Mouse (Mus musculus): ENCODE data around the gene Pnma5. TPM values are rescaled to one million over a fixed set of nuclear protein-coding genes. Genes with fewer than 3 reads are reported as not detected.

Gene Pnma5
- polyA plus RNA-seq, 1 experiment, result not detected

GRCm38 (mm10) chrX:72995542-72995941 lies 41.4 kb downstream of the Pnma5 start:
- 25% methylated on average over 3 of the region's 3 CpGs for WGBS
- TF ChIP-seq CTCF (IDR thresholded peaks at IDR 0.05; ENCODE audit: extremely low read depth, insufficient read length, insufficient replicate concordance, low read depth, low read length), result no peak
- no peak for TF ChIP-seq POLR2A (IDR thresholded peaks at IDR 0.05; ENCODE audit: low read depth, low read length)
- peak overlapping the region; percentile 49 for H3K27ac ChIP-seq (ENCODE audit: insufficient read depth, low read depth, low read length)
- H3K27me3 ChIP-seq (ENCODE audit: control insufficient read depth, insufficient read depth, low read length), result no peaks in the 10 kb centered on the region
- H3K4me1 ChIP-seq (ENCODE audit: control insufficient read depth, insufficient read depth, insufficient read length, low read length), result peaks cover 8% of the 10 kb centered on the region; the same call in 1 of the 2 replicates
- no peaks in the 10 kb centered on the region for H3K36me3 ChIP-seq (ENCODE audit: control insufficient read depth, insufficient read depth, low read length)
- H3K4me3 ChIP-seq (ENCODE audit: low read depth, low read length), result no peak overlapping the region

GRCm38 (mm10) chrX:72992291-72992919 lies 44.5 kb downstream of the Pnma5 start:
- WGBS, result 51% methylated on average over 5 of the region's 5 CpGs
- TF ChIP-seq CTCF (IDR thresholded peaks at IDR 0.05; ENCODE audit: extremely low read depth, insufficient read length, insufficient replicate concordance, low read depth, low read length) (peak; percentile 35; the same call in 1 of the 2 replicates), POLR2A (IDR thresholded peaks at IDR 0.05; ENCODE audit: low read depth, low read length) (no peak)
- Histone ChIP-seq H3K4me1 (ENCODE audit: control insufficient read depth, insufficient read depth, insufficient read length, low read length) (peaks cover 2% of the 10 kb centered on the region; the same call in 1 of the 2 replicates), H3K4me3 (ENCODE audit: low read depth, low read length) (no peak overlapping the region), H3K27me3 (ENCODE audit: control insufficient read depth, insufficient read depth, low read length) (no peaks in the 10 kb centered on the region), H3K36me3 (ENCODE audit: control insufficient read depth, insufficient read depth, low read length) (no peaks in the 10 kb centered on the region), H3K27ac (ENCODE audit: insufficient read depth, low read depth, low read length) (no peak overlapping the region)

GRCm38 (mm10) chrX:72990581-72990980 lies 46.3 kb downstream of the Pnma5 start:
- Histone ChIP-seq H3K4me1 (ENCODE audit: control insufficient read depth, insufficient read depth, insufficient read length, low read length) (no peaks in the 10 kb centered on the region; the same call in 1 of the 2 replicates), H3K27me3 (ENCODE audit: control insufficient read depth, insufficient read depth, low read length) (no peaks in the 10 kb centered on the region), H3K4me3 (ENCODE audit: low read depth, low read length) (no peak overlapping the region), H3K27ac (ENCODE audit: insufficient read depth, low read depth, low read length) (no peak overlapping the region), H3K36me3 (ENCODE audit: control insufficient read depth, insufficient read depth, low read length) (no peaks in the 10 kb centered on the region)
- TF ChIP-seq POLR2A (IDR thresholded peaks at IDR 0.05; ENCODE audit: low read depth, low read length) (no peak), CTCF (IDR thresholded peaks at IDR 0.05; ENCODE audit: extremely low read depth, insufficient read length, insufficient replicate concordance, low read depth, low read length) (no peak)
- WGBS, result 71% methylated on average over 3 of the region's 3 CpGs

GRCm38 (mm10) chrX:72988431-72988830 lies 48.5 kb downstream of the Pnma5 start:
- Histone ChIP-seq H3K27ac (ENCODE audit: insufficient read depth, low read depth, low read length) (no peak overlapping the region), H3K27me3 (ENCODE audit: control insufficient read depth, insufficient read depth, low read length) (no peaks in the 10 kb centered on the region), H3K4me3 (ENCODE audit: low read depth, low read length) (no peak overlapping the region), H3K36me3 (ENCODE audit: control insufficient read depth, insufficient read depth, low read length) (no peaks in the 10 kb centered on the region), H3K4me1 (ENCODE audit: control insufficient read depth, insufficient read depth, insufficient read length, low read length) (no peaks in the 10 kb centered on the region)
- 87% methylated on average over 3 of the region's 3 CpGs for WGBS
- TF ChIP-seq POLR2A (IDR thresholded peaks at IDR 0.05; ENCODE audit: low read depth, low read length) (no peak), CTCF (IDR thresholded peaks at IDR 0.05; ENCODE audit: extremely low read depth, insufficient read length, insufficient replicate concordance, low read depth, low read length) (no peak)

GRCm38 (mm10) chrX:72987520-72987905 lies 49.4 kb downstream of the Pnma5 start:
- WGBS, result 20% methylated on average over 14 of the region's 14 CpGs
- Histone ChIP-seq H3K36me3 (ENCODE audit: control insufficient read depth, insufficient read depth, low read length) (no peaks in the 10 kb centered on the region), H3K4me1 (ENCODE audit: control insufficient read depth, insufficient read depth, insufficient read length, low read length) (no peaks in the 10 kb centered on the region), H3K4me3 (ENCODE audit: low read depth, low read length) (peak overlapping the region; percentile 52), H3K27ac (ENCODE audit: insufficient read depth, low read depth, low read length) (no peak overlapping the region), H3K27me3 (ENCODE audit: control insufficient read depth, insufficient read depth, low read length) (no peaks in the 10 kb centered on the region)
- TF ChIP-seq POLR2A (IDR thresholded peaks at IDR 0.05; ENCODE audit: low read depth, low read length), result no peak
- TF ChIP-seq CTCF (IDR thresholded peaks at IDR 0.05; ENCODE audit: extremely low read depth, insufficient read length, insufficient replicate concordance, low read depth, low read length), result no peak

GRCm38 (mm10) chrX:72986841-72987519 lies 49.9 kb downstream of the Pnma5 start, which contains the start of gene Zfp185:
TSS of gene Zfp185 (plus strand) at chrX:72987339.
- H3K27ac ChIP-seq (ENCODE audit: insufficient read depth, low read depth, low read length), result no peak within 1 kb of the TSS
- H3K36me3 ChIP-seq (ENCODE audit: control insufficient read depth, insufficient read depth, low read length), result no peaks in the 10 kb centered on the region
- WGBS, result 13% methylated on average over 42 of the region's 45 CpGs
- H3K4me3 ChIP-seq (ENCODE audit: low read depth, low read length), result peak within 1 kb of the TSS; percentile 52
- no peak for TF ChIP-seq CTCF (IDR thresholded peaks at IDR 0.05; ENCODE audit: extremely low read depth, insufficient read length, insufficient replicate concordance, low read depth, low read length)
- TF ChIP-seq POLR2A (IDR thresholded peaks at IDR 0.05; ENCODE audit: low read depth, low read length), result no peak
- H3K27me3 ChIP-seq (ENCODE audit: control insufficient read depth, insufficient read depth, low read length), result no peaks in the 10 kb centered on the region
- no peaks in the 10 kb centered on the region for H3K4me1 ChIP-seq (ENCODE audit: control insufficient read depth, insufficient read depth, insufficient read length, low read length)

- Histone ChIP-seq H3K4me1 (ENCODE audit: control insufficient read depth, insufficient read depth, insufficient read length, low read length) (no peaks in the 10 kb centered on the region), H3K36me3 (ENCODE audit: control insufficient read depth, insufficient read depth, low read length) (no peaks in the 10 kb centered on the region), H3K27ac (ENCODE audit: insufficient read depth, low read depth, low read length) (no peak overlapping the region), H3K4me3 (ENCODE audit: low read depth, low read length) (no peak overlapping the region), H3K27me3 (ENCODE audit: control insufficient read depth, insufficient read depth, low read length) (no peaks in the 10 kb centered on the region)
- WGBS, result 72% methylated on average over 2 of the region's 2 CpGs
- TF ChIP-seq POLR2A (IDR thresholded peaks at IDR 0.05; ENCODE audit: low read depth, low read length), result no peak
- TF ChIP-seq CTCF (IDR thresholded peaks at IDR 0.05; ENCODE audit: extremely low read depth, insufficient read length, insufficient replicate concordance, low read depth, low read length), result no peak
These were observed 51.3 kb downstream of the Pnma5 start for GRCm38 (mm10) chrX:72985607-72986006.

Other genes starting within 250 kb of the Pnma5 start
- 0.03 and 0.05 TPM in 2 replicates for gene Gabrq, start 211.9 kb downstream of the Pnma5 start, polyA plus RNA-seq (2012; rRNA removed)
- gene Cetn2, start 118.7 kb downstream of the Pnma5 start, polyA plus RNA-seq (2012; rRNA removed), result 0.28 and 0.46 TPM in 2 replicates
- 3.2 and 7.2 TPM in 2 replicates for gene Nsdhl, start 118.5 kb downstream of the Pnma5 start, polyA plus RNA-seq (2012; rRNA removed)
- 0.03 and 0.18 TPM in 2 replicates for gene Zfp185, start 49.8 kb downstream of the Pnma5 start, polyA plus RNA-seq (2012; rRNA removed)
- not detected in 2 replicates for gene Pnma3, start 27.7 kb upstream of the Pnma5 start, polyA plus RNA-seq (2012; rRNA removed)
- gene Xlr4a, start 45.4 kb upstream of the Pnma5 start, polyA plus RNA-seq (2012; rRNA removed), result not detected in 2 replicates
- 0.38 TPM in 1 of 2 replicates, not detected in the other for gene Xlr3a, start 60.0 kb upstream of the Pnma5 start, polyA plus RNA-seq (2012; rRNA removed)
- gene Gm14685, start 79.9 kb upstream of the Pnma5 start, polyA plus RNA-seq (2012; rRNA removed), result 0.06 TPM in 1 of 2 replicates, not detected in the other
- not detected in 2 replicates for gene Xlr5b, start 111.7 kb upstream of the Pnma5 start, polyA plus RNA-seq (2012; rRNA removed)
- not detected in 2 replicates for gene DXBay18, start 112.3 kb upstream of the Pnma5 start, polyA plus RNA-seq (2012; rRNA removed)
- not detected in 2 replicates for gene Spin2d, start 139.9 kb upstream of the Pnma5 start, polyA plus RNA-seq (2012; rRNA removed)
- 0.08 and 0.23 TPM in 2 replicates for gene Xlr3b, start 155.1 kb upstream of the Pnma5 start, polyA plus RNA-seq (2012; rRNA removed)
- not detected in 2 replicates for gene Xlr4b, start 177.2 kb upstream of the Pnma5 start, polyA plus RNA-seq (2012; rRNA removed)
- 20.7 and 29.4 TPM in 2 replicates for gene F8a, start 191.2 kb upstream of the Pnma5 start, polyA plus RNA-seq (2012; rRNA removed)
- gene Xlr4c, start 206.0 kb upstream of the Pnma5 start, polyA plus RNA-seq (2012; rRNA removed), result not detected in 2 replicates
- gene Xlr3c, start 228.3 kb upstream of the Pnma5 start, polyA plus RNA-seq (2012; rRNA removed), result not detected in 2 replicates